Mouse (Mus musculus) layer of hippocampus, adult 9-11 months (tissue): ENCODE measurements around the gene Gm42906.
A peak's percentile ranks its signal among the peaks of the same experiment; 100 is the strongest.

ENCODE experiments used
- DNase-seq: peaks from one replicate; pipeline ENCODE4 v3.0.0; 2022

Gene Gm42906

DNA sequence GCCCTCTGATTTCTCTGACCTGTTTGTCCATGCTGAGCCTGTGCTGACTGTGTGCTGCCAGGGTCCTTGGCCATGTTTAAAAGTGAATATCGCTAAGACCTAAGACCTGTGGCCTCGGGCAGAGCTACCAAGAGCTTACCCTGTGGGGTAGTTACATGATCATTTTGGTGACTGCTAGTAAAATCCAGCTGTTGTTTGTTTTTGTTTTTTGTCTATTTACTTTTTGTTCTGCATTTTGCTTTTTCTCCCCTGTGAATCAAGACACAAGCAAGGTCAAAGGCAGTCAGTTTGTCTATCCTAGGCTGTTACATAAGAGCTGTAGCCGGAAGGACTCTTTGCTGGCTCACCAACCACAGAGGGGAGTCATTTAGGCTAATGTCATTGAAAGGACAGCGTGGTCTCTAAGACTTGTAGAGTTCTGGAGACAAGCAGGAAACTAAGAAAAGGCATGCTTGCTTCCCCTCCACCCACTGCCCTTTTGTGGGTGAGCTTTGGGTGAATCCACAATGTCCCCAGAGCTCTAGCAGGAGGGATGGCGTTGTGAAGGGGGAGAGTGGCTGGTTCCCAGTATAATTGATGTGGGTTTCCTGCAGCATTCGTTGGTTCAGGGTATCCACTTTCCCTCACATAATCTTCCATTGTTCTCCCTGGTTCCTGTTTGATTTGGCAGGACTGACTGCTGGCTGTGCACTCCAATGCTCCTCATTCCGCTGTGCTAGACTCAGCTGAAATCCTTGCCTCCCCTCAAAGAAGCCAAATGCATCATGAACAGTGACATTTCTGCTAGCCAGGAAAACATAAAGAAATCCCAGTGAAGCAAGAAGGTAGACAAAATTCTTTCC is 33.9 kb downstream of the Gm42906 start:
- no peak for DNase-seq

DNA sequence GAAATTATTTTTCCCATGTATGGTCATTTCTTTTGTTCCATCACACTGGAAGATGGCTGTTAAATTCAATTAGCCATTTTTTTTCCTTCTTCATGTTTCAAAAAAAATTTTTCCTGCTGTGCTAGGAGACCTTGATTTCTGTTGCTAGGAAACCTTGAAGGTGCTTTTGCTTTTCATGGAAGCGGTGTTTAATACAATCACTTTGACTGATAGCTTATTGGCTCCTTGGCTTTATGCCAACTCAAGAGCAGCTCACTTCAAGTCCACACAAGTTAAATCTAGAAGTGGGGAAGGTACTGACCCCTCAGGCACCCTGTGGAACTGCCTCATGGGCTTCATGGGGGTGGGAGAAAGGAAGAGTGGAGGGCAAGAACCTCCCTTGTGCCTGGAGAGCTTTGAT is 38.1 kb downstream of the Gm42906 start:
- no peak for DNase-seq

DNA sequence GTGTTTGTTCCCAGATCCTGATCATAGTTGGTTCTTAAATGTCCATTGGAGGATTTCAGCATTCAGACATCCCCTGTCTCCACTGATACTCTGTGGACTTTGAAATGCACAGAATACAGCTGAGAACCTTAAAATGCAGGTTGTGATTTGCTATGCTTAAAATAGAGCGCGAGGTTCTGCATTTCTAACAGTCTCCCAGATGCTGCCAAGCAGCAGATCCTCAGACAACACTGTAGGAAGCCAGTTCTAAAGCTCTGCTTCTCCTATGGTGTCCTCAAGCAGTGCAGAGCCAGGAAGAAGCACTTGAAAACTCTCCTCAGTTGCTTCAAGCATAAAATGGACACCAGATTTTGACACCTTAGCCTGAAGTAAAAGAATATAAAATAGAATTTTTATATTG is 48.1 kb downstream of the Gm42906 start:
- no peak for DNase-seq

DNA sequence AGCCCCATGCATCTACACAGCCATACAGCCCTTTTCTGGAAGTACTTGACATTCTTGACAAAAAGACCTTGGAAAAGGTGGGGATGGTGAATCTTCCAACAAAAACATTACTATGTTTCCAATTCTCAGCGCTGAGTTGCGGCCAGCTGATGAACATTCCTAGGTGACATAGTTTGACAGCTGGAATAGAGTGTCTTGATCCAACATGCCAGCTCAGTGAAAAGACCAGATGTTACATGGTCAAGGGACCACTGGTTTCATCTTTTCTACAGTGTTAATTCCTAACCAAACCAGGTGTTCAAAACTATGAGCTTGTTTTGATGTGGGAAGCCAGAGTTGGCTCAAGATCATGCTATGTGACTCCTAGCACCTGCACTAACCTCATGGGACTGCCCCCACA is 48.8 kb downstream of the Gm42906 start:
- no peak for DNase-seq

DNA sequence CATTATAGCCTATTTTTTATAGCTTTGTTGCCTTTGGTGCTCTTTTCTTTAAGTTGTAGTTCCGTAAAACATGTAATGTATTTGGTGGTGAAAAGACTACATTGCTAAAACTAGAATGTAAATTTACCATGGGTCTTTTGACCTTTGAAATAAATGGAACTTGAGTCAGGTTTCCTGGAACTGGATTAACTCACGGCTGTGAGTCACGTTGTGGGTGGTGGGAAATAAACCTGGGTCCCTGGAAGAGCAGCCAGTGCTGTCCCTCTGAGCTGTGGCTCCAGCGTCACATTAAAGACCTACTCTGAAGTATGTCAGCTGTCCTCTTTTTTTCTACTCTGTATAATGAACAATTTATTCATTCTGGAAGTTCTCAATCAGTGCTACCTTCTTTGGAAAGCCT is 51.0 kb downstream of the Gm42906 start:
- DNase-seq: no peak

DNA sequence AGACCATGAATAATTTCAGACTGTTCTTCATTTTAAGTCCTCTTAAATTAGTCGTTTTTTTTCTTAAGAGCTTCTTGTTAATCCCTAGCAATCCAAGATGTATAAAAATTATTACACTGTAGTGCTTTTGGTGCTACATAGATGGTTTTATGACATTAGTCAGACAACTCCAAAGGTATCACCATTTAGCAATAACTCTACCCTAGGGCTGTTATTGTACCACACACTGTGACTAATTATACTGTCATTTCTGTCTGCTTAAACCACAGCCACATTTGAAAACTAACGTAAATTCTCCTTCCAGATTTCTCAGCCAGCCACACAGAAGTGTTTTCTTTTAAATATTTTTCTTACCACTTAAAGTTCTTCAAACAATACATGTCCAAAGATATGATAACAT is 53.1 kb downstream of the Gm42906 start:
- DNase-seq: no peak

DNA sequence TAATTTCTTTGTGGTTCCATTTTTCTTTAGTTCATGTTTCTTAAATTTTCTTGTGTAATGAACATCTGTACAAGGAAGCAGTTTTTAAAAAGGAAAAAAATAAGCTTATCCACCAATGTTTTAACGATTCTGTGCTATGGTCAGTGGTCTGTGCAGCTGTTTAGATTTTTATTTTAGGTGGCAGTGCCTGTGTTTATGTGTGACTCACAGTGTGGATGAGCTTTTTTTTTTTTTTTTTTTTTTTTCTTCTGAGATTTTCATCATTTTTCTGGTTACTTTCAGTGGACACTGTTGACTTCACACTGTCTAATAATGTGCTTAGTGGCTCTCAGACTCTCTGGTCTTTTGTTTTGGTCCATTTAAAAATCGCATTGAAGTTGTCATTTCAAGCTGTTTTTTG is 56.8 kb downstream of the Gm42906 start:
- DNase-seq: no peak

DNA sequence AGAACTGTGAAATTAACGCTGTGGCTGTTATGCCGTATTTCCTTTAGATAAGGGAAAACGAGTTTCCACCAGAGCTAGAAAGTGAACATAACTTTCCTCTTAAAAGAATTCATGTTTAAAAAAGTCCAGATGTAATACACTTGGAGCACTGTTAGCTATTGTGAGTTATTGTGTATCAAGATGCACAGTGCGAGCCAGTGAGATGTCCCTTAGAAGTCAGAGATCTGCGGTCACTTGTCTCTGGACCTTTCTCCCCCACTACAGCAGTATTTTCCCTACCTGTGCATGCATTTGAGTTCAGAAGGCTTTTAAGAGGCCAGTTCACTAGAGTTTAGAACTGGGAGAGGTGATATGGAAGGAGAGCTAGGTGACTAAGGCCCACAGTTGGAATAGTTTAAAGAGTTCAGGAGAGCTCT is 58.6 kb downstream of the Gm42906 start:
- DNase-seq: peak; percentile 9

DNA sequence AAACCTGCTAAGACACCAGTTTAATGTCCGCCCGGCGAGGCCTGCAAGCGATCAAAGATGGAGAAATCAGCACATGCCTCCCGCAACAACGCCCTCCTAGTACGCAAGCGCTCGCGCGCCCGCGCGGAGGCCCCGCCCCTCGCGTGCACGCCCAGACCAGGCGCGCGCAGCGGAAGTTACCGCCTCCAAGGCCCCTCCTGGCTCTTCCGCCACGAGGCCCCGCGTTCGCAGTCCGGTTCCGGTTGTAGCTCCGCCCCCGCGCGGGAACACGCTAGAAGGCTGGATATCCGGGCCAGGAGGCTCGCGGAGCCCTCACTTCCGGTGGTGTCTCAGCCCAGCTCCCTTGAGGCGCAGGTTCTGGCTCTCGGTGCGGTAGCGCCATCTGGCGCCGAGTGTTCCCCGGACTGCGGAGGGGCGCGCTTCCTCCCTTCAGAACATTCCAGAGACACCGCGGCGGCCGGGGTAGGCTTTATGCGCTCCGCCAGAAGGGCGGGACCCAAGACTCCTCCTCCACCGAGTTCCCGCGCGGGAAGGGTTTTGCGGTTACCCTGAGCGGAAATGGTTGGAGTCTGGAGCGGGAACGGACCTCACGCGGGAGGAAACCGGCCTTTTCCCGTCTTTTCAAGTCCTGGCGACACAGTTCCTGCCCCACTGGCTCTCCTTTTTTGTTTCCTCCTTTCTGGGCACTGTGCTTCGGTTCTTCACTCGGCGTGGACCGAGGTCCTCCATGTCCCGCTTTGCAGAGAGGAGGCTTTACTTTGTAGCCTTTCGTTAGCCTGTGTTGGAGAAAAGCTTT is 59.4 kb downstream of the Gm42906 start:
- peak; percentile 100 for DNase-seq

DNA sequence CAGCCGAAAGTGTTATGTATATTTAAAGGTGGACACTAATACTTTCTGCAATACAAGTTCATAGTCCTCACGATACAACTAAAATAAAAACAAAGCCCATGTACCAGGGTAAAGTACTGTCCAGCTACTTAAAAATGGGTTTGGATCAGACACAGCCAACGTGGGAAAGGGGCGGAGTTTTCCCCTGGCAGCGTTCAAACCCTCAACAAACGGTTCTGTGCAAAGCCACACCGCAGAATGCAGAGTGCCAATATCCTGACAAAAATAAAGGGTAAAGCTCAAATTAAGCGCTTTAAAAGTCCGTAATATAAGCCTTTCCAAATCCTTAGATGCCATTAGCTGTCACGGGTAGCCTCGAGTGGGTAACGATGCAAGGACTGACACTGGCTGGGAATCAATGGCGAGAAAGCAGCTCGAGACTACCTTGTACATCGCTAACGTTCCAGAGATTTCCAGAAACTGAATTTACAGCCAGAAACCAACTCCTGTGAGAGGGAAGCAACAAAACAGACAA is 60.0 kb downstream of the Gm42906 start:
- no peak for DNase-seq

DNA sequence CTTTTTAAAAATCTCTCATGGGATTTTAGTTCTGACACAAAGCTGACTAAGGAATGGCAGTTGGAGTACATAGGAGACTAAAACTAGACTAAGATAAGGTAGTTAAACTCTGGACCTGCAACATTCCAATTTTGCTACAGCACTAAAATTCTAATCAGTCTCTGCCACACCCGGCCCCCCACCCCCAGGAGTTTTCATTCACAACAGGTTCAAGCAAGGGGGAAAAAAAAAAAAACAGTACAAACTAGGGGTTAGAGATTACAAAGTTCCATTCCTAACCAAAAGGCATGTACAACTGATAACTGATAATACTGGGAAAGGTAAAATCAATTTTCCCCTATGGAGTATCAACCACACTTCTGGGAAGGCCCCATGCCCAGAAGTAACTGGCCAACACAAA is 60.6 kb downstream of the Gm42906 start:
- DNase-seq: no peak

DNA sequence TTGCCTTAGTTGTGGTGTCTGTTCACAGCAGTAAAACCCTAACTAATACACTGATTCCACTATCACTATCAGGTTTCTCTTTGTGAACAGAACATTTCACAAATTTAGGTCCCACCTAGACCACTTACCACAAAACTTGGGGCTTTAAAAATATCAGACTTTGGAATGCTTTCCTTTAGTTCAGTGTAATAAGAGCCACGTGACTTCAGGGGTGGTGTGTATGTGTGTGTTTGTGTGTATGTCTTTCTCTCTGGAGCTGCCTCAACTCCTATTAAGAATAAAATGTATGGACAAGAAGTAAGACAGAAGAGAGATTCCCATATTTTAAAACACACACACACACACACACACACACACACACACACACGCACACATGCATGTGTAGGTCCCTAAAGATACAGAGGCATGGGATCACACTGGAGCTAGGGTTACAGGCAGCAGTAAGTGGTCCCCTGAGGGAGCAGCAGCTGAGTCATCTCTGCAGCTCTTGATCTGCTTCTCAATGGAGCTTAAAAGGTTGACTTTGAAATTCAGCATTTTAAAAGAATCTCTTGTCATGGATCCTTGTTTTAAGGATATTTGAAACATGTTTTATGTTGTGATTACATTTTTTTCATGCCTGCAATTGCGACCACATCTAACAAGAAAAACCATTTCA is 64.5 kb downstream of the Gm42906 start:
- no peak for DNase-seq

DNA sequence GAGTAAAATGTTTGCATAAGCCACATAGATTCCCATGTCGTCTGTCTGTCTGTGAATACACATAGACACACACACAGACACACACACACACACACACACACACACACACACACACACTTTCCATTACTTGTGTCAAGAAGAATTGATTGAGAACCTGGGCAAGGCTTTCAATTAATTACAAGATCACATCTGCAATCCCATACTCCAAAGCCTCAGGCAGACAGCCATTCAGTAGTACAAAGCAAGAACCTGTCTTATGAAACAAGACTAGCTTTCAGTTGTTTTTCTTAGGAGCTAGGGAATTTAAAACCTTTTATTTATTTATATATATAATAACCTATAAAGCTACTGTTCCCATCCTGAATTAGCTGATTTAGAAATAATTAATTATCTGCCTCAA is 78.3 kb downstream of the Gm42906 start:
- DNase-seq: no peak

DNA sequence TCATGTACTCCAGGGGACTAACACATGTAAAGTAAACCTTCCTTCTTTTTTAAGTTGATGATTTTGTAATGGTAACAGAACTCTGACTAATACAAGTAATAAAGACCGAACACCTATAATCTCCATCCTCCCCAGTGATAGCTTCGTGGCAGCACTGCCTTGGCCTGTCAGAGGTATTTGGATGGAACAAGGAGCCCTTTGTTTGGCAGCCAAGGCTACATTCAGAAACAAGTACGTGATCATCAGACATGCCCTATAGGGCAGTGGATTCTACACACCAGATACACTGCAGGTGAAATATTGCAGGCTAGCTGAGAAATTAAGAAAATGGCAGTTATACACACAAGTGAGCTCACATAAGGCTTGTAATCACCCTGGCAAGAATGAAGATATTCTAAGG is 79.5 kb downstream of the Gm42906 start:
- DNase-seq: no peak

DNA sequence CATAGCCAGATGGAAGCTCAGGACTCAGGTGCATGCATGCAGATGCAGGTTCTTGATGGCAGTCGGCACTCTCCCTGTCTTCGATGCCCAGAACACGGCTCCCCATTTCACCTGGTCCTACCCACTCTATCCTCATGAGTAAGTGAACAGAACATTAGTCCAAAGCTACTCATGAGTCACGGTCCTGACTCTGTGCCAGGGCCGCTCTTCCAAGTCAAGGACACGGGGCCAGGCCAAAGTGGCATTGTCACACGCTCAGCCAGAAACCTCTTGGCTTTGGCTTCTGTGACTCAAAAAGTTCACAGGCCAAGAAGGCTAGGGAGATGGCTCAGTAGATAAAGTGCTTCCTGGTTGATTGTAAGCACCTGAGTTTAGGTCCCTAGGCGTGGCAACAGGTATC is 81.3 kb downstream of the Gm42906 start:
- DNase-seq: no peak

DNA sequence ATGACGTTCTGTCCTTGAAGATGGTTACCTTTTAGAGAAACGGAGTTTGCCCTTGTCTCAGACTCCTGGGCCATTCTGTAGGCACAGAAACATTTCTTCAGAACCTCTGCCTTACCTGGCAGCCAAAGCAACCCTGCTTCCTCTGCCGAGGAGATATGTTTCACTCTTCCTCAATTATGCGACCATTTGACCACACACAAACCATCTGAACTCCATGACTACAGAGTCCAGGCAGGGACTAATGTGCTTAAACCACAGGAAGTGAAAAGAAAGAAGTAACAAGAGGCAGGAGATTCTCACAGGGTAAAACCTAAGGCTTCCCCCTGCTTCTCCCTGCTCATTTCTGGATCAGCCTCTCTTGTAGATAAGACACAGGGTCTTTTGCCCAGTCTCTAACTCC is 83.2 kb downstream of the Gm42906 start:
- no peak for DNase-seq

DNA sequence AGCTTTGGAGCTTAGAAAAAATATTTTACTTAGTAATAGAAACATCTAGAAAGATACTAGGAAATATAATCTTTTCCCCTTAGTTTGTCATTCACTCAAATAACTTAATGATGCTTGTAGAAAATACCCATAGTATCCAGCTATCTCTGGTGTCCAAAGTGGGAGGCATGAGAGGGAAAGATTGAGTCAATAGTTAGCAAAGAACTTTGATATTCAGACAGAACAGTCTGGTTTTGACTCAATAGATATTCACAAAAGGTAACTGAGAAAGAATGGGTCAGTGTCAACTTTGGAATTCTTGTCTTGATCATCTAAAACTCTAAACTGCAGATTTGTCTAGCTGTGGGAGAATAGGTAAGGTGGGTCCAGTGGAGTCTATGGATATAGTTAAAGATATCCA is 94.3 kb downstream of the Gm42906 start:
- DNase-seq: no peak

DNA sequence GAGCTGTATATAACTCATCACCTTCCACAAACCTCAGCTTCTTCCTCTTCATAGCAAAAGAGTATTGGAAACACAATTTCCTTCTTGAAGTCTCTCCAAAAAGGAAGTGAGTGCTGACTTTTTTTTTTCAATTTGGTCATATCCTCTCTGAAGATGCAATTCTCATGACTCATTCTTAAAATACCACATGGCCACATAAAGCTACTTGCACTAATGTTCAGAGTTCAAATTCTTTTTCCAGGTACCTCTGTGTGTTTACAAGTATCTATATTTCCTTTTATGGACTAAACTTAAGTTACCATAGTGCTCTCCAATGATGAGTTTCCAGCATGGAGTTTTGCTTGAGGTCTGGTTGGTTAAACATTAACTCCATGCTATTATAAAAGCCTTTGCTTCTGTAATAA is 94.8 kb downstream of the Gm42906 start:
- DNase-seq: no peak

DNA sequence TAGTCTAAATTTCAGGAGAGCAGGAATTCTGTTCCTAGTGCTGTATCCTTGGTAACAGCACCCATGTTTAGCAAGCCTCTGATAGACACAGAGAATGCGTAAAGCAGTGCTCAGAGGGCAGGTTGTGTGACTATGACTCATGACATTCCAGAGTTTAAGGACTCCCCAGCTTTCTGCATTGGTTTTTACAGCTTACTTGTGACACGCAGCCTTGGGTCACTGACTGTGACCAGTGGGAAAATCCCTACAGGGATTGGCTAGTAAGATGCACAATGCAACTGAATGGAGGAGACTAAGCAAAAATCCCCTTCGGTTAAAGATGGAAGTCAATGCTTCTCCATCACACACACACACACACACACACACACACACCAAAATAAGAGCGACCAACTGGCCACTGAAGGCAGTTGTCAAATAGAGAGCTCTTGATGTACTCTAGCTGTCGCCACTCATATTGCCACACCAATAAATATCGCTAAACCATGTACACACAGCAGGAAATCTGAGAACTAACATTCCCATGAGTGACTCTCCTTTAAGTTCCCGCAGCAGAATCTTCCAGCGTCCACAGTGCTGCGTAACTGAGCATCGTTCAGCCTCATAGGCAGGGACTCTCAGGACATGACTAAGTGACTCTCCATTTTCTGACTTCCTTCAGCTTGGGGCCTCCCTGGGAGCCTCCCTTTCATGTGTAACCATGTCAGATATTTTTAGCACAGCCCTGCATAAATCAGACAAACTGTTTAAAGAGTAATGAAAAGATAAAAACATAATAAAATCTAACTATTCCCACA is 112.0 kb downstream of the Gm42906 start:
- peak; percentile 21 for DNase-seq

DNA sequence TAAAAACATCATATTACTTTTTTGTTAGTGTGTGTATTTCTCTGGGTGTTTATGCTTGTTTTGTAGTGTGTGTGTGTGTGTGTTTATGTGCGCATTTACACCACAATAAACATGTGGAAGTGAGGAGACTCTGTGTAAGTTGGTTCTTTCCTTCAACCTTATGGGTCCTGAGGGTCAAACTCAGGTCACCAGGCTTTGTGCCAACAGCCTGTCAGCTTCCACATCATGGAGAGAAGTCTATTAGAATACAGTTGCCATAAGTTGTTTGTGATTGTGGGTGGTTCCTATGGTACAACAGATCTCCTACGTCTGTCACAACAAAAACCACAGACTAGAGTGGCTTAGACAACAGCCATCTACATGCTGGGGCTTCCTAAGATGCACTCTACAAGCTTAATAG is 127.7 kb downstream of the Gm42906 start:
- no peak for DNase-seq

DNA sequence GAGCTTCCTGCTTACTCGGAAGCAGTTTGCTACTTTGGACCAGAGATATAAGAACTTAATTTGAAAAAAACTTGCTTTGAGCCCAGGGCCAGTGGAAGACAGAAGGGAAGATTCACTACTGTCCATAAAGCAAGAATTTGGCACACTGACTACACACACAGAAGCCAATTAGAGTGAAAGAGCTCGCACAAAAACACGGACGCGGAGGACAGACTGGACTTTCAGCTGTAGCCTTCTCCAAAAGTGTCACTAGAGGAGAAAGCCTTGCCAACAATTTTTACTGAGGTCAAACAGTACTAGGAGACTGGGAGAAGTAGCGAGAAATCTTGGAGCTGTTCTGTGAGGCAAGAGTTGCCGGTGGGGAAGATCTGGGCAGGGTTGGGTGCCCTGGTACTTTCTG is 128.4 kb downstream of the Gm42906 start:
- DNase-seq: no peak

DNA sequence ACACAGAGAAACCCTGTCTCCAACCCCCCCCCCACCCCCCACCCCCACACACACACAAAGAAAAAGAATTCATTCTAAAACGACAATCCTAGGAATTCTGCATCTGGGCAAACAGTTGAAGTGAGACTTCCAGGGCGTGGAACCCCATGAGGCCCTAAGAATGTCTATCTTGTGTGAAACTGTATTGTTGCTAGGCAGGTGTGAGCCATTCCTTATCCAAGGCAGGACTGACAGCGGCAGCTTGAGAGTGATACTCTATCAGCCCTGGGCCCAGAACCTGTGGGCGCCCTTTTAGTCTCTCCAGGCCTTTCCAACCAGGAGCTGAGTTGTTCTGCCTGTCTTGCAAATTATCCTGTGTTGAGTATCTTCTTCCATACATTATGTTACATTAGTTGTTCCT is 129.6 kb downstream of the Gm42906 start:
- no peak for DNase-seq

DNA sequence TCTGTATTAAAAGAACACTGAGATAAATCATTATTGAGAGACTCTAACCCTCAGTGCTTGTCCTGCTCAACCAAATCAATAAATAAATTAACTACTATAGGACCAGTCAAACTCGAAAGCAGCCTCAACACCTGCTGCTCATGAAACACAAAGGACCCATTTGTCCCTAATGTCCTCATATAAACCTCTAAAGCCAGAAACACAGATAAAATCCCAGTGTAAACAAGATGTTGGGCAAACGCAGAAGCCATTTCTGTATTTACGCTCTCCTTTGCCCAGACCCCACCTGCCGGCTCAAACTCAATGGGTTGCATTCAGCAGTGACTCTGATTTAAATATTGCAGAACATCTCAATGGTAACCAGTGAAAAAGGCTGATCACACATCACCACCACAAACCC is 131.7 kb downstream of the Gm42906 start:
- DNase-seq: no peak
